Mouse (Mus musculus) forebrain, postnatal 0 days (tissue): ENCODE data around the gene Plxna4. TPM values are rescaled to one million over a fixed set of nuclear protein-coding genes. Genes with fewer than 3 reads are reported as not detected.
A peak's percentile ranks its signal among the peaks of the same experiment; 100 is the strongest.

Source experiments
- ATAC-seq: fragments of 200-750 bp; cut with Nextera tagmentation; 2 replicates; pipeline ENCODE4 v1.8.0; 2017; ENCODE audit warnings: mild to moderate bottlenecking, moderate library complexity
- DNase-seq: peaks from one replicate; pipeline ENCODE4 v3.0.0-alpha.2; 2015
- H3K27ac ChIP-seq: fragments of 300-500 bp; sonication (generic); 2 replicates; pipeline ENCODE4 v1.5.1; 2014; ENCODE audit warnings: low read depth, mild to moderate bottlenecking, antibody characterized with exemption, low read length, moderate library complexity, mixed read lengths
- H3K27me3 ChIP-seq: fragments of 300-500 bp; sonication (generic); 2 replicates; pipeline ENCODE4 v1.6.1; 2014; ENCODE audit warnings: mild to moderate bottlenecking, low read length, mixed read lengths; ENCODE audit not compliant: insufficient read depth
- H3K36me3 ChIP-seq: fragments of 300-500 bp; sonication (generic); 2 replicates; pipeline ENCODE4 v1.6.1; 2014; ENCODE audit warnings: mild to moderate bottlenecking, moderate library complexity; ENCODE audit not compliant: insufficient read depth
- H3K4me1 ChIP-seq: fragments of 300-500 bp; sonication (generic); 2 replicates; pipeline ENCODE4 v1.6.1; 2014; ENCODE audit warnings: antibody characterized with exemption; ENCODE audit not compliant: insufficient read depth
- H3K4me2 ChIP-seq: fragments of 300-500 bp; sonication (generic); 2 replicates; pipeline ENCODE4 v1.6.1; 2014; ENCODE audit warnings: low read depth, mild to moderate bottlenecking, moderate library complexity
- H3K4me3 ChIP-seq: fragments of 300-500 bp; sonication (generic); 2 replicates; pipeline ENCODE4 v1.5.1; 2014; ENCODE audit warnings: low read depth, low read length, mixed read lengths
- H3K9ac ChIP-seq: fragments of 300-500 bp; sonication (generic); 2 replicates; pipeline ENCODE4 v1.6.1; 2014; ENCODE audit warnings: mild to moderate bottlenecking
- H3K9me3 ChIP-seq: fragments of 300-500 bp; sonication (generic); 2 replicates; pipeline ENCODE4 v1.6.1; 2016; ENCODE audit warnings: low read length
- CTCF ChIP-seq: sonication (generic); IDR thresholded peaks from 2 replicates; pipeline ENCODE4 v1.5.1; 2016; ENCODE audit warnings: antibody characterized with exemption, control low read depth, low read depth
- WGBS: fragments of 180-500 bp; shearing (Covaris S2); extraction: QIAGEN DNeasy Blood & Tissue Kit; methylation state at CpG from one replicate; pipeline ENCODE4 v1.1.7; 2014; 5-methylcytosine and 5-hydroxymethylcytosine counted together
- polyA plus RNA-seq: library from polyadenylated mRNA; unstranded; fragments of >200 nt; fragmentation: Nextera tagmentation; extraction: Ambion mirVana; gene quantifications from 2 replicates; pipeline ENCODE4 v1.2.1, GENCODE M21; 2015
- total RNA-seq: library from RNA; depleted of rRNA; stranded (reverse); fragments of >200 nt; gene quantifications from 2 replicates; pipeline ENCODE4 v1.2.3, GENCODE M21; 2014

Plxna4 gene
- total and polyA plus RNA-seq, 2 experiments from 2014 or later: 12.0 to 51.5 TPM

GRCm38 (mm10) chr6:32479765-32480164, 108.2 kb downstream of the Plxna4 start:
- TF ChIP-seq CTCF: no peak
- Histone ChIP-seq H3K27ac (no peak overlapping the region), H3K36me3 (no peaks in the 10 kb centered on the region), H3K4me2 (no peak overlapping the region), H3K9ac (no peak overlapping the region), H3K4me1 (peaks cover 16% of the 10 kb centered on the region), H3K9me3 (no peaks in the 10 kb centered on the region), H3K4me3 (no peak overlapping the region), H3K27me3 (no peaks in the 10 kb centered on the region)
- DNase-seq (no peak), ATAC-seq (no peak)
- 86% methylated on average over 2 of the region's 2 CpGs for WGBS

GRCm38 (mm10) chr6:32479193-32479758, 108.7 kb downstream of the Plxna4 start:
- no peak for DNase-seq
- 54% methylated on average over 2 of the region's 2 CpGs for WGBS
- Histone ChIP-seq H3K9me3 (no peaks in the 10 kb centered on the region), H3K4me3 (no peak overlapping the region), H3K4me2 (no peak overlapping the region), H3K9ac (no peak overlapping the region), H3K27ac (0 out of 2 replicates have a peak overlapping the region, but pooled peaks have one; percentile 21), H3K4me1 (peaks cover 16% of the 10 kb centered on the region), H3K36me3 (no peaks in the 10 kb centered on the region), H3K27me3 (no peaks in the 10 kb centered on the region)
- peak; percentile 61 for TF ChIP-seq CTCF
- 0 out of 2 replicates have a peak, but pooled peaks have one; percentile 15 for ATAC-seq

GRCm38 (mm10) chr6:32475958-32476357, 112.0 kb downstream of the Plxna4 start:
- H3K4me1 ChIP-seq: peaks cover 15% of the 10 kb centered on the region; the same call in 1 of the 2 replicates
- H3K9me3 ChIP-seq: no peaks in the 10 kb centered on the region
- no peaks in the 10 kb centered on the region for H3K27me3 ChIP-seq
- no peak overlapping the region for H3K27ac ChIP-seq
- no peak for TF ChIP-seq CTCF
- no peaks in the 10 kb centered on the region for H3K36me3 ChIP-seq
- DNase-seq (no peak), ATAC-seq (no peak)
- no peak overlapping the region for H3K9ac ChIP-seq
- WGBS: 56% methylated on average over 4 of the region's 4 CpGs
- no peak overlapping the region for H3K4me2 ChIP-seq
- no peak overlapping the region for H3K4me3 ChIP-seq

DNA sequence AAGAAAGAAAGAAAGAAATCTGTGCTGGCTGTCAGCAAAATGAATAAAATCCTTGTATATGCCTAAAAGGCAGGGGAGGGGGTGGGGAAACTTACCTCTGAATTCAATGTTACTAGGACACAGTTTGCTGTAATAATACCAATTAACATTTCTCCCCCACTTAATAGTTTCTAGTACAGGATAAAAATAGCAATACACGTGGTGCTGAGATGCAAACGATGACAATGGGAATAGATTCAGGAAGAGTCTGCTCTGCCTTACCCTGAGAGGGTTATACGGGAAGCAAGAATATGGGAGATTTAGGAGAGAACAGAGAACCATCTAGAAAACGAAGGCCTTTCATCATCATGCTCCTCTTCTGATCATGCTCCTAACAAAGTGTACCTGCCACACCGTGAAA, 115.9 kb downstream of the Plxna4 start:
- ATAC-seq (peak; percentile 87; the same call in 1 of the 2 replicates), DNase-seq (no peak)
- no peak overlapping the region for H3K4me3 ChIP-seq
- H3K4me1 ChIP-seq: peaks cover 15% of the 10 kb centered on the region
- H3K27ac ChIP-seq: peak overlapping the region; percentile 52; the same call in 1 of the 2 replicates
- no peak overlapping the region for H3K4me2 ChIP-seq
- H3K9ac ChIP-seq: no peak overlapping the region
- H3K36me3 ChIP-seq: no peaks in the 10 kb centered on the region
- WGBS: 56% methylated on average over 5 of the region's 5 CpGs
- H3K27me3 ChIP-seq: no peaks in the 10 kb centered on the region
- TF ChIP-seq CTCF: no peak
- no peaks in the 10 kb centered on the region for H3K9me3 ChIP-seq

DNA sequence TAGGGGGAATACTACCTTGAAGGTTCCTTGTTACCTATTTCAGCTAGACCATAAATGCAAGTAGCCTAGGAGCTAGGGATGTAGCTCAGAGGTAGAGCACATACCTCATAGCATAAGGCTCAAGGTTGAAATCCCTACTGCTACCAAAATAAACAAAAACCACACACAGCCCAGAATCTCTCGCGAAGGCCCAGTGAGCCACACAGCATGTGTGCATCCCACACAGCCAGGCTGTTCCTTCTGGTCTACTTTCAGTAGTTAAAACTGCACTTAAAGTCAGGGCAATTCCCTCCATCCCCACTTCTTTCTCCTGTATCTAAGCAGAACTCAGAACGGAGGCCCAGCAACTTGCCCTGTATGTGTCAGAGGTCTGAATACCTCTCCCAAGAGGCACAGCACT, 116.4 kb downstream of the Plxna4 start:
- peak; percentile 15; the same call in 1 of the 2 replicates for ATAC-seq
- no peak for DNase-seq
- H3K4me3 ChIP-seq: no peak overlapping the region
- peak overlapping the region; percentile 52; the same call in 1 of the 2 replicates for H3K27ac ChIP-seq
- no peak overlapping the region for H3K4me2 ChIP-seq
- H3K9ac ChIP-seq: no peak overlapping the region
- no peak for TF ChIP-seq CTCF
- 56% methylated on average over 3 of the region's 3 CpGs for WGBS
- H3K27me3 ChIP-seq: no peaks in the 10 kb centered on the region
- no peaks in the 10 kb centered on the region for H3K36me3 ChIP-seq
- H3K9me3 ChIP-seq: no peaks in the 10 kb centered on the region
- H3K4me1 ChIP-seq: peaks cover 15% of the 10 kb centered on the region

GRCm38 (mm10) chr6:32469196-32469595, 118.8 kb downstream of the Plxna4 start:
- DNase-seq: no peak
- no peak overlapping the region for H3K4me3 ChIP-seq
- 62% methylated on average over 5 of the region's 5 CpGs for WGBS
- TF ChIP-seq CTCF: no peak
- H3K36me3 ChIP-seq: no peaks in the 10 kb centered on the region
- no peaks in the 10 kb centered on the region for H3K9me3 ChIP-seq
- no peaks in the 10 kb centered on the region for H3K27me3 ChIP-seq
- H3K4me1 ChIP-seq: peaks cover 15% of the 10 kb centered on the region
- no peak overlapping the region for H3K9ac ChIP-seq
- H3K4me2 ChIP-seq: no peak overlapping the region
- ATAC-seq: no peak
- no peak overlapping the region for H3K27ac ChIP-seq

DNA sequence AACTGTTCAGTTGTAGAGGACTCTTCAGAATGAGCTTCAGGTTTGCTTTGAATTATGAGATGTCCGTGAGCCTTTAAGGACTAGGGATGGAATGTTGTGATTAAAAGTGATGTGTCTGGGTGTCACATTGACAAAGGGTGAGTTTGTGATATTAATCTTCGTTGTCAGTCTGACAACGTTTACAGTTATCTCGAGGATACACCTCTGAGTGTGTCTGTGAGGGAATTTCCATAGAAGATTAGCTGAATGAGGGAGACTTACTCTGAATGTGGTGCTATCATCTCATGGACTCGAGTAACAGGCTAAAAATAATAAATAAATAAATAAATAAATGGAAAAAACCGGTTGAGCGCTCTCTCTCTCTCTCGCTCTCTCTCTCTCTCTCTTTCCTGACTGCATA, 122.9 kb downstream of the Plxna4 start:
- DNase-seq (no peak), ATAC-seq (no peak)
- peaks cover 10% of the 10 kb centered on the region for H3K4me1 ChIP-seq
- 83% methylated on average over 8 of the region's 8 CpGs for WGBS
- no peaks in the 10 kb centered on the region for H3K36me3 ChIP-seq
- H3K27me3 ChIP-seq: no peaks in the 10 kb centered on the region
- no peaks in the 10 kb centered on the region for H3K9me3 ChIP-seq
- H3K4me2 ChIP-seq: no peak overlapping the region
- no peak for TF ChIP-seq CTCF
- no peak overlapping the region for H3K27ac ChIP-seq
- no peak overlapping the region for H3K4me3 ChIP-seq
- no peak overlapping the region for H3K9ac ChIP-seq
